Mouse (Mus musculus) kidney, adult 2 months (tissue): ENCODE measurements around the gene Aspdh.

ENCODE experiments used
- CTCF ChIP-seq: fragments of 200-500 bp; conservative IDR thresholded peaks from 2 replicates; pipeline ENCODE4 v1.5.1; 2011; ENCODE audit warnings: low read depth, mild to moderate bottlenecking, control low read depth, low read length, moderate library complexity, mixed read lengths; ENCODE audit not compliant: insufficient read depth, insufficient read length
- POLR2A ChIP-seq: fragments of 200-500 bp; IDR thresholded peaks from one replicate; pipeline ENCODE4 v1.6.1; 2011; ENCODE audit warnings: low read depth, low read length, control low read depth

GRCm38 (mm10) chr7:44436267-44436666 lies 28.9 kb upstream of the Aspdh start:
- TF ChIP-seq POLR2A (no peak), CTCF (peak; percentile 34)
